Mouse (Mus musculus): ENCODE results near the gene Ddx39.

GRCm38 (mm10) chr8:83769720-83770119, 54.7 kb downstream of the Ddx39 start:
- TF ChIP-seq POLR2A (IDR thresholded peaks at IDR 0.05; ENCODE audit: low read depth, low read length) (no peak), CTCF (IDR thresholded peaks at IDR 0.05; ENCODE audit: extremely low read depth, insufficient read length, insufficient replicate concordance, low read depth, low read length) (no peak)
